In genomic region chr1:144283020-144284014, GRCm38 (mm10) we compare ENCODE assay signal across 38 mouse cellular contexts. TPM values are rescaled to one million over a fixed set of nuclear protein-coding genes. Genes with fewer than 3 reads are reported as not detected.
DNase-seq lines count a peak whose midpoint lies in the region; ATAC-seq and TF ChIP-seq lines count a peak whose summit lies in the region.
"Had no signal": no experiment of that assay in that cellular context is flagged by ENCODE, and none has a peak within 500 bp of the region (broad histone marks: within the 10 kb centered on the region; RNA-seq: fewer than 3 reads in every experiment).

No protein-coding gene starts in this region.

- H3K4me1 ChIP-seq in MEL (ENCODE audit: control insufficient read depth in 1 of 2, insufficient read depth in 2 of 2, low read length in 2 of 2): peaks cover 2 to 8% of the 10 kb centered on the region in 2 experiments
- H3K4me1 ChIP-seq: heart, embryonic 10.5 days; heart, embryonic 15.5 days; intestine, embryonic 15.5 days; liver, embryonic 12.5 days; midbrain, embryonic 10.5 days; neural tube, embryonic 13.5 days had no signal

- TF ChIP-seq CTCF in MEL (IDR thresholded peaks at IDR 0.05 in 2 of 3, conservative IDR thresholded peaks at IDR 0.05 in 1 of 3; ENCODE audit: control insufficient read depth in 1 of 3, insufficient read depth in 1 of 3, low read depth in 2 of 3, low read length in 3 of 3, poor library complexity in 1 of 3, severe bottlenecking in 1 of 3): no peak

- no peaks in the 10 kb centered on the region for H3K27me3 ChIP-seq in MEL (ENCODE audit: control insufficient read depth in 1 of 2, insufficient read depth in 2 of 2, low read length in 2 of 2)
- H3K27me3 ChIP-seq: heart, embryonic 15.5 days; intestine, embryonic 15.5 days; liver, embryonic 12.5 days; neural tube, embryonic 13.5 days; Patski had no signal

- no peak overlapping the region for H3K4me3 ChIP-seq in MEL (ENCODE audit: control insufficient read depth in 1 of 2, insufficient read depth in 1 of 2, low read depth in 2 of 2, low read length in 2 of 2)
- H3K4me3 ChIP-seq: erythroblast, embryonic 14.5 days; heart, embryonic 10.5 days; heart, embryonic 15.5 days; intestine, embryonic 15.5 days; layer of hippocampus, adult 2 months; liver, embryonic 12.5 days; midbrain, embryonic 10.5 days; myocyte; neural tube, embryonic 13.5 days had no signal

- intact Hi-C loops in heart, postnatal 36 days (cut with DNase I): no loop called here

- H3K9ac ChIP-seq in MEL (ENCODE audit: control insufficient read depth, low read depth, low read length, poor library complexity, severe bottlenecking): no peak overlapping the region
- H3K9ac ChIP-seq: forebrain, postnatal 0 days; heart, embryonic 15.5 days; hindbrain, embryonic 14.5 days; intestine, embryonic 15.5 days; liver, embryonic 12.5 days; liver, postnatal 0 days; neural tube, embryonic 13.5 days had no signal

- ATAC-seq in hematopoietic stem cell, adult 5-6 weeks (replicated peaks in 1 of 2; ENCODE audit: insufficient read depth in 1 of 2, low FRiP score in 2 of 2, low TSS enrichment in 1 of 2, low read depth in 1 of 2, poor library complexity in 2 of 2, severe bottlenecking in 2 of 2): peak; percentile 64 to 80
- ATAC-seq in megakaryocyte progenitor cell, adult 5-6 weeks (replicated peaks; ENCODE audit: poor library complexity): peak; percentile 90
- ATAC-seq: forebrain, postnatal 0 days; intestine, embryonic 15.5 days; liver, embryonic 12.5 days; liver, postnatal 0 days; midbrain, embryonic 16.5 days; Patski had no signal

- TF ChIP-seq EP300 in MEL (IDR thresholded peaks at IDR 0.05; ENCODE audit: low read depth in 1 of 2, low read length in 2 of 2): peak; percentile 25 to 62; a peak in 2 of 4 replicates

- no peak for TF ChIP-seq POLR2A in MEL (IDR thresholded peaks at IDR 0.05; ENCODE audit: control insufficient read depth in 1 of 2, insufficient read depth in 1 of 2, low read depth in 1 of 2, low read length in 2 of 2, poor library complexity in 1 of 2)

- H3K27ac ChIP-seq in MEL (ENCODE audit: control insufficient read depth, low read depth, low read length): peak overlapping the region; percentile 3; the same call in 1 of the 2 replicates
- H3K27ac ChIP-seq: heart, embryonic 10.5 days; heart, embryonic 15.5 days; hindbrain, embryonic 14.5 days; intestine, embryonic 15.5 days; layer of hippocampus, adult 2 months; liver, embryonic 12.5 days; midbrain, embryonic 10.5 days; neural tube, embryonic 13.5 days had no signal

- peak; percentile 87 for DNase-seq in 416B (ENCODE audit: low read depth)
- peak; percentile 81 for DNase-seq in MEL (ENCODE audit: low read depth, low spot score)
- no peak for DNase-seq in urinary bladder, postnatal 4 days (ENCODE audit: low spot score in 2 of 2)
- no peak for DNase-seq in layer of hippocampus, postnatal 10 days (ENCODE audit: low spot score in 2 of 2)
- no peak for DNase-seq in heart, postnatal 36 days
- no peak for DNase-seq in adrenal gland, postnatal 14 days
- DNase-seq: adrenal gland, postnatal 36 days; cerebellum, adult 18-20 months; cerebellum, postnatal 10 days; forebrain, postnatal 0 days; gastrocnemius, postnatal 14 days; heart, adult 11 months; heart, postnatal 4 days; kidney, adult 2 months; kidney, postnatal 36 days; left cerebral cortex, postnatal 4 days; liver, postnatal 0 days; lung, postnatal 36 days had no signal

- no peaks in the 10 kb centered on the region for H3K79me2 ChIP-seq in MEL (ENCODE audit: control insufficient read depth, insufficient read depth, low read length, poor library complexity)

- peaks cover 0 to 8% of the 10 kb centered on the region in 2 experiments; a peak in 2 of 4 replicates for H3K36me3 ChIP-seq in MEL (ENCODE audit: control insufficient read depth in 1 of 2, insufficient read depth in 2 of 2, low read length in 2 of 2)
- H3K36me3 ChIP-seq: heart, embryonic 10.5 days; heart, embryonic 15.5 days; intestine, embryonic 15.5 days; liver, embryonic 12.5 days; midbrain, embryonic 10.5 days; neural tube, embryonic 13.5 days had no signal

- TF ChIP-seq RAD21 in MEL (IDR thresholded peaks at IDR 0.05; ENCODE audit: low read depth, low read length): no peak

- no peaks in the 10 kb centered on the region for H3K9me3 ChIP-seq in MEL (replicated peaks; ENCODE audit: insufficient read depth, low read length)
- H3K9me3 ChIP-seq: heart, embryonic 10.5 days; heart, embryonic 15.5 days; intestine, embryonic 15.5 days; liver, embryonic 12.5 days; neural tube, embryonic 13.5 days had no signal

TF ChIP-seq in MEL, 35 proteins besides CTCF, POLR2A, EP300 and RAD21:
- TF ChIP-seq MYB (IDR thresholded peaks at IDR 0.05; ENCODE audit: low read depth, low read length) (no peak), ELF1 (IDR thresholded peaks at IDR 0.05; ENCODE audit: low read depth, low read length) (no peak), TAL1 (IDR thresholded peaks at IDR 0.05; ENCODE audit: low read length) (no peak), NELFE (IDR thresholded peaks at IDR 0.05; ENCODE audit: low read depth, low read length) (no peak), GATA1 (IDR thresholded peaks at IDR 0.05; ENCODE audit: low read depth, low read length) (0 out of 2 replicates have a peak, but pooled peaks have one; percentile 6), MAX (IDR thresholded peaks at IDR 0.05; ENCODE audit: low read length) (no peak), MEF2A (IDR thresholded peaks at IDR 0.05; ENCODE audit: extremely low read depth, insufficient replicate concordance, low read depth, low read length, poor library complexity, severe bottlenecking) (no peak), ZMIZ1 (IDR thresholded peaks at IDR 0.05; ENCODE audit: low read depth, low read length) (no peak), ETS1 (IDR thresholded peaks at IDR 0.05; ENCODE audit: low read depth, low read length) (0 out of 2 replicates have a peak, but pooled peaks have one; percentile 25)

RNA-seq across cellular contexts. Expression of gene Rgs1, which starts 34.3 kb away (rescaled TPM):
- 1.7 and 5.9 TPM in 2 replicates for total RNA-seq in MEL (2012; rRNA removed)
- under 1 TPM in 1 of 2 experiments, not detected in 1; 0.91 TPM for polyA plus RNA-seq in MEL (2012; ENCODE audit: insufficient read depth in 1 of 2, insufficient read length in 2 of 2, low read depth in 1 of 2, low replicate concordance in 2 of 2, missing spikeins in 1 of 2)
- 1,415 and 1,523 TPM in 2 replicates for total RNA-seq in hematopoietic stem cell, adult 5-6 weeks (2017)
- 17.1 and 27.9 TPM in 2 replicates for total RNA-seq in megakaryocyte progenitor cell, adult 5-6 weeks (2015)
- total RNA-seq in megakaryocyte progenitor cell, adult 5-6 weeks (2017): 41.7 and 52.1 TPM in 2 replicates
- not detected for total RNA-seq in layer of hippocampus, postnatal 10 days (2021)
- total RNA-seq in heart, postnatal 36 days (2021): not detected
- 0.93 and 1.4 TPM in 2 replicates for total RNA-seq in adrenal gland, postnatal 14 days (2021)
- total RNA-seq: forebrain, postnatal 0 days; gastrocnemius, postnatal 14 days; layer of hippocampus, postnatal 25 days had no signal
- polyA plus RNA-seq: brain, embryonic 14.5 days; forebrain, embryonic 11.5 days; forebrain, postnatal 0 days; heart, embryonic 10.5 days; hindbrain, embryonic 14.5 days; kidney, embryonic 16.5 days; midbrain, embryonic 10.5 days; midbrain, embryonic 16.5 days; myocyte; neural tube, embryonic 13.5 days; Patski; stomach, embryonic 14.5 days; testis, adult 2 months had no signal

Comparison
In these comparisons a context has a peak if more than half of its experiments do, and no peak if none do; other contexts are left out.
1. DNase-seq: peak in 416B (single experiment) and MEL (single experiment); none in urinary bladder, postnatal 4 days (0 of 2), layer of hippocampus, postnatal 10 days (0 of 2), heart, postnatal 36 days (0 of 2) and adrenal gland, postnatal 14 days (single experiment).
2. RNA of gene Rgs1, which starts 34.3 kb away (total RNA-seq): 1,415 to 1,523 TPM in hematopoietic stem cell, adult 5-6 weeks; 17.1 to 52.1 TPM in megakaryocyte progenitor cell, adult 5-6 weeks, 1.7 to 5.9 TPM in MEL, 0.93 to 1.4 TPM in adrenal gland, postnatal 14 days, not detected in heart, postnatal 36 days and not detected in layer of hippocampus, postnatal 10 days; every median in the first group is over 10 times any median in the second.